Mouse (Mus musculus): ENCODE measurements around the gene Defa21.

DNA sequence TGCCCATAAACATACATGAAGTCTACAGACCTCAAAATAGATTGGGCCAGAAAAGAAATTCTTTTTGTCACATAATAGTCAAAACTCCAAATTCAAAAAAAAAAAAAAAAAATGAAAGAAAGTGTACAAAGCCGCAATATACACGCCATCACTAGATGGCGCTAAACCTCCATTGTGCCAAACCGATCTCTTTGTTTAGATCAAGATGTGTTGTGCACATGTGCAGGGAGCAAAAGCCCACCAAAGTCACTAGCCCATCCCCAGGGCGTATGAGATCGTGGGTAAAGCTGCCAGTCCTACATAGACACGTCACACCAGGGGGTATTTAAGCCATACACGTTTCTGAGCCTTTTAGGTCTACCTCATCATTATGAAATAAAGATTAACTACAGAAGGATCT lies 24.2 kb upstream of the Defa21 start:
- TF ChIP-seq CTCF (conservative IDR thresholded peaks at IDR 0.05; ENCODE audit: insufficient read depth, insufficient read length, low read depth, low read length): peak; percentile 27; the same call in 1 of the 2 replicates
- no peak for TF ChIP-seq POLR2A (IDR thresholded peaks at IDR 0.05; ENCODE audit: low read depth, low read length)
